Mouse (Mus musculus) cerebellum, adult 8-10 months (tissue): ENCODE data around the gene Atf6b.

Source experiments
- DNase-seq: peaks from one replicate; pipeline ENCODE4 v3.0.0; 2022

Atf6b gene

DNA sequence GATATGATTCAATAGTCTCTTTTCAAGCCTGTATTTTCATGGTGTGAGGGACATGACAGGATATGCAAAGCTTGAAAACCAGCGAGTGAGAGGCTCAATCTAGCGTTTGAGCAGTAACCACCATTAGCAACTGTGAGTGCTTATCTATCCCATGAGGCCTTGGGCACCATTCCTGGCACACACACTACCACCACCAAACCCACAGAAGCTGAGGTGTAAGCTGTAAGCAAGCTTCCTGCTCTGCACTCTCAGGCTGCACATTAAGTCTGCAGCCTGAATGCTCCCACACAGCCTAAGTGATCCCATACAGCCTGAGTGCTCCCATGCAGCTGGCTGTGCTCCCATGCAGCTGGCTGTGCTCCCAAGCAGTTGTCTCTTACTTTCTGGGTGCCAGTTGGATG lies 53.7 kb downstream of the Atf6b start:
- DNase-seq: no peak
